In the genomic region with DNA sequence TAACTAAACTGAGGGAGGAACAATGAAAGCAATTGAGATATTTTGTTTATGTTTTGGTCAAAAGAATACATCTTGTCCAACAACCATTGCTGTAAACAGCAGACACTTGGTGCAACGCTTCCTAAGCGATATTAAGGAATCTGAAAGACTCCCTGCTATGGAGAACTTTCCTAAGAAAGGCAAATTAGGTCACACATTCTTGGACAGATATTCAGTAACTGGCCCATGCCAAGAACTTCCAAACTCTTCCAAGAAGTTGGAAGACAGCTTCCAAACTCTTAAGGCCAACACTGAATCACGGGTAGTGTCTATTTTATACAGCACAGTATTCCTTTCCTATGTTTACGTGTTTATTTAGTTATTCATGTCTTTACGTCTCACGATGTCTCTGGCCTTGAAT, we compare ENCODE assay signal across 12 mouse cellular contexts.
"Had no signal": no experiment of that assay in that cellular context is flagged by ENCODE, and none has a peak within 500 bp of the region (broad histone marks: within the 10 kb centered on the region; RNA-seq: fewer than 3 reads in every experiment).

No protein-coding gene starts in this region.

- H3K4me2 ChIP-seq: kidney, embryonic 15.5 days; liver, embryonic 13.5 days; lung, embryonic 15.5 days; midbrain, embryonic 13.5 days had no signal

- DNase-seq: kidney, adult 18-20 months; kidney, postnatal 14 days; liver, embryonic 13.5 days; liver, postnatal 0 days; right cerebral cortex, postnatal 14 days; thymus, postnatal 4 days had no signal

- H3K4me1 ChIP-seq: kidney, embryonic 15.5 days; limb, embryonic 10.5 days; liver, embryonic 13.5 days; lung, embryonic 15.5 days; midbrain, embryonic 13.5 days had no signal

- H3K9ac ChIP-seq: kidney, embryonic 15.5 days; liver, embryonic 13.5 days; liver, postnatal 0 days; lung, embryonic 15.5 days; midbrain, embryonic 13.5 days had no signal

- H3K9me3 ChIP-seq: limb, embryonic 10.5 days; liver, embryonic 13.5 days; lung, embryonic 15.5 days; midbrain, embryonic 13.5 days had no signal

- H3K27ac ChIP-seq: kidney, embryonic 15.5 days; left cerebral cortex, adult 2 months; limb, embryonic 10.5 days; liver, embryonic 13.5 days; lung, embryonic 15.5 days; midbrain, embryonic 13.5 days; stomach, postnatal 0 days had no signal

- H3K4me3 ChIP-seq: kidney, embryonic 15.5 days; left cerebral cortex, adult 2 months; limb, embryonic 10.5 days; liver, embryonic 13.5 days; lung, embryonic 15.5 days; midbrain, embryonic 13.5 days had no signal

- H3K27me3 ChIP-seq: kidney, embryonic 15.5 days; liver, embryonic 13.5 days; lung, embryonic 15.5 days; midbrain, embryonic 13.5 days had no signal

- ATAC-seq: liver, postnatal 0 days; midbrain, embryonic 13.5 days had no signal

- H3K36me3 ChIP-seq: kidney, embryonic 15.5 days; limb, embryonic 10.5 days; liver, embryonic 13.5 days; lung, embryonic 15.5 days; midbrain, embryonic 13.5 days had no signal
